ENCODE assay signal across 17 mouse cellular contexts in genomic region chr5:144278374-144278960, GRCm38 (mm10). TPM values are rescaled to one million over a fixed set of nuclear protein-coding genes. Genes with fewer than 3 reads are reported as not detected.
DNase-seq lines count a peak whose midpoint lies in the region; ATAC-seq and TF ChIP-seq lines count a peak whose summit lies in the region.
"Had no signal": no experiment of that assay in that cellular context is flagged by ENCODE, and none has a peak within 500 bp of the region (broad histone marks: within the 10 kb centered on the region; RNA-seq: fewer than 3 reads in every experiment).

No protein-coding gene starts in this region.

- TF ChIP-seq POLR2A in myocyte (IDR thresholded peaks at IDR 0.05; ENCODE audit: insufficient read length, low read depth), result no peak

- no peak overlapping the region for H3ac ChIP-seq in myocyte (ENCODE audit: control insufficient read depth, insufficient read length)

- H3K4me3 ChIP-seq in liver, postnatal 0 days (ENCODE audit: low read depth, low read length), result no peak overlapping the region
- no peak overlapping the region for H3K4me3 ChIP-seq in myocyte
- H3K4me3 ChIP-seq: embryonic facial prominence, embryonic 10.5 days; forebrain, embryonic 13.5 days; heart, embryonic 12.5 days; hindbrain, embryonic 15.5 days had no signal

- H3K36me3 ChIP-seq in liver, postnatal 0 days (replicated peaks; ENCODE audit: insufficient read depth, low read length), result peaks cover 23% of the 10 kb centered on the region
- peaks cover 66% of the 10 kb centered on the region for H3K36me3 ChIP-seq in myocyte (ENCODE audit: control insufficient read depth, insufficient read depth)
- H3K36me3 ChIP-seq: hindbrain, embryonic 15.5 days had no signal

- no peak overlapping the region for H3K4me2 ChIP-seq in liver, postnatal 0 days (ENCODE audit: low read depth, low read length)
- H3K4me2 ChIP-seq in myocyte (ENCODE audit: low read depth), result no peak overlapping the region
- H3K4me2 ChIP-seq: forebrain, embryonic 13.5 days; heart, embryonic 12.5 days; hindbrain, embryonic 15.5 days had no signal

- WGBS in liver, postnatal 0 days (ENCODE audit: insufficient replicate concordance), result 67% methylated on average over 12 of the region's 13 CpGs

- H3K9me3 ChIP-seq in liver, postnatal 0 days (ENCODE audit: low read length), result no peaks in the 10 kb centered on the region
- H3K9me3 ChIP-seq: embryonic facial prominence, embryonic 10.5 days; forebrain, embryonic 13.5 days; heart, embryonic 12.5 days; hindbrain, embryonic 15.5 days had no signal

- peak; percentile 36 for DNase-seq in adrenal gland, postnatal 10 days
- no peak for DNase-seq in adrenal gland, adult 8-10 months
- peak; percentile 26 for DNase-seq in liver, postnatal 0 days
- no peak for DNase-seq in liver
- peak; percentile 33 for DNase-seq in CD4-positive helper T cell, adult 2 months (ENCODE audit: low read depth, low spot score)
- DNase-seq in left cerebral cortex, postnatal 10 days (ENCODE audit: extremely low spot score in 1 of 2, low spot score in 2 of 2), result no peak
- DNase-seq: B cell, adult 2 months; cerebellum, adult 2 months; forebrain, postnatal 0 days; gastrocnemius, postnatal 14 days; heart, postnatal 36 days had no signal

- no peaks in the 10 kb centered on the region for H3K27me3 ChIP-seq in liver, postnatal 0 days (ENCODE audit: insufficient read depth, low read length)
- no peaks in the 10 kb centered on the region for H3K27me3 ChIP-seq in myocyte (ENCODE audit: control insufficient read depth, insufficient read depth, insufficient read length)
- H3K27me3 ChIP-seq: forebrain, embryonic 13.5 days; heart, embryonic 12.5 days; hindbrain, embryonic 15.5 days had no signal

- no peak for TF ChIP-seq EP300 in liver, postnatal 0 days (IDR thresholded peaks at IDR 0.05; ENCODE audit: low read depth)

- H3K4me1 ChIP-seq in liver, postnatal 0 days (ENCODE audit: insufficient read depth), result 0 out of 2 replicates have a peak, but pooled peaks cover 6% of the 10 kb centered on the region

- no peak overlapping the region for H3K9ac ChIP-seq in liver, postnatal 0 days (replicated peaks)
- H3K9ac ChIP-seq: forebrain, embryonic 13.5 days; forebrain, postnatal 0 days; heart, embryonic 12.5 days; hindbrain, embryonic 15.5 days had no signal

- H3K27ac ChIP-seq in liver, postnatal 0 days (ENCODE audit: low read depth), result no peak overlapping the region
- H3K27ac ChIP-seq: embryonic facial prominence, embryonic 10.5 days; forebrain, embryonic 13.5 days; hindbrain, embryonic 15.5 days had no signal

- no peak for TF ChIP-seq CTCF in liver, postnatal 0 days (IDR thresholded peaks at IDR 0.05; ENCODE audit: low read depth)

- intact Hi-C loops in left cerebral cortex, postnatal 10 days (cut with DNase I), result no loop called here

- no peaks in the 10 kb centered on the region for H3K79me2 ChIP-seq in myocyte (ENCODE audit: control insufficient read depth, insufficient read depth)

- ATAC-seq in liver, postnatal 0 days, result no peak
- ATAC-seq: forebrain, embryonic 13.5 days; forebrain, postnatal 0 days; intestine, embryonic 16.5 days had no signal

TF ChIP-seq in myocyte, 11 proteins besides CTCF, POLR2A, EP300 and RAD21:
- TF ChIP-seq USF1 (IDR thresholded peaks at IDR 0.05; ENCODE audit: low read depth) (no peak), POLR2AphosphoS2 (IDR thresholded peaks at IDR 0.05; ENCODE audit: insufficient read length, low read depth) (peak; percentile 41), TCF3 (IDR thresholded peaks at IDR 0.05; ENCODE audit: insufficient read length, low read depth) (no peak)

RNA-seq across cellular contexts. Expression of gene Bri3, which starts 34.2 kb away (rescaled TPM):
- total RNA-seq in adrenal gland, postnatal 10 days (2021), result 100 to 1,000 TPM; 116 to 124 TPM
- total RNA-seq in adrenal gland, adult 8-10 months (2022), result 100 to 1,000 TPM; 101 to 135 (median 118) TPM
- polyA plus RNA-seq in liver, postnatal 0 days (2015; fragmentation: Nextera tagmentation; extraction: Ambion mirVana), result 51.1 and 53.0 TPM in 2 replicates
- polyA plus RNA-seq in myocyte (2012; fragmentation: generic; extraction: Trizol), result 153 TPM
- total RNA-seq in left cerebral cortex, postnatal 10 days (2021), result 10 to 100 TPM; 58.7 to 60.6 TPM

RNA-seq across cellular contexts. Expression of gene Tecpr1, which starts 55.1 kb away (rescaled TPM):
- total RNA-seq in adrenal gland, postnatal 10 days (2021), result 10 to 100 TPM; 56.9 to 67.2 TPM
- total RNA-seq in adrenal gland, adult 8-10 months (2022), result 100 to 1,000 TPM; 113 to 201 (median 148) TPM
- polyA plus RNA-seq in liver, postnatal 0 days (2015; fragmentation: Nextera tagmentation; extraction: Ambion mirVana), result 2.1 and 2.5 TPM in 2 replicates
- polyA plus RNA-seq in myocyte (2012; fragmentation: generic; extraction: Trizol), result 19.2 TPM
- 10 to 100 TPM; 81.4 to 83.7 TPM for total RNA-seq in left cerebral cortex, postnatal 10 days (2021)

Comparison
In these comparisons a context has a peak if more than half of its experiments do, and no peak if none do; other contexts are left out.
1. DNase-seq: peak in adrenal gland, postnatal 10 days (single experiment), liver, postnatal 0 days (single experiment) and CD4-positive helper T cell, adult 2 months (single experiment); none in adrenal gland, adult 8-10 months (single experiment), liver (single experiment) and left cerebral cortex, postnatal 10 days (0 of 2).